Mouse (Mus musculus) thymus, adult 2 months (tissue): ENCODE results near the gene Sptlc2. TPM values are rescaled to one million over a fixed set of nuclear protein-coding genes. Genes with fewer than 3 reads are reported as not detected.
A peak's percentile ranks its signal among the peaks of the same experiment; 100 is the strongest.

Experiments used
- DNase-seq: peaks from one replicate; pipeline ENCODE4 v3.0.0; 2021
- H3K27ac ChIP-seq: fragments of 200-500 bp; 2 replicates; pipeline ENCODE4 v1.5.1; 2012; ENCODE audit warnings: low read length, control low read depth; ENCODE audit not compliant: control insufficient read depth, insufficient read depth
- H3K27me3 ChIP-seq: fragments of 200-500 bp; 2 replicates; pipeline ENCODE4 v1.6.1; 2012; ENCODE audit warnings: mild to moderate bottlenecking, low read length, moderate library complexity, mixed read lengths; ENCODE audit not compliant: control insufficient read depth, insufficient read depth
- H3K36me3 ChIP-seq: fragments of 200-500 bp; 2 replicates; pipeline ENCODE4 v1.6.1; 2012; ENCODE audit warnings: mild to moderate bottlenecking, low read length, moderate library complexity; ENCODE audit not compliant: control insufficient read depth, insufficient read depth
- H3K4me1 ChIP-seq: fragments of 200-500 bp; replicated peaks from 2 replicates; pipeline ENCODE4 v1.6.1; 2012; ENCODE audit warnings: low read length; ENCODE audit not compliant: control insufficient read depth, insufficient read depth
- H3K4me3 ChIP-seq: fragments of 200-500 bp; 2 replicates; pipeline ENCODE4 v1.5.1; 2012; ENCODE audit warnings: mild to moderate bottlenecking, low read length, control low read depth, moderate library complexity; ENCODE audit not compliant: control insufficient read depth, insufficient read depth
- CTCF ChIP-seq: fragments of 200-500 bp; IDR thresholded peaks from 2 replicates; pipeline ENCODE4 v1.5.1; 2012; ENCODE audit warnings: mild to moderate bottlenecking, control low read depth, low read length, moderate library complexity, borderline replicate concordance; ENCODE audit not compliant: control insufficient read depth, poor library complexity, insufficient read depth; ENCODE audit errors: extremely low read depth
- POLR2A ChIP-seq: fragments of 200-500 bp; IDR thresholded peaks from 2 replicates; pipeline ENCODE4 v1.6.1; 2012; ENCODE audit warnings: mild to moderate bottlenecking, low read length, control low read depth, moderate library complexity; ENCODE audit not compliant: control insufficient read depth, poor library complexity, insufficient read depth; ENCODE audit errors: extremely low read depth
- WGBS: fragments of 180-500 bp; shearing (Covaris S2); methylation state at CpG from one replicate; pipeline ENCODE4 v1.1.7; 2018; 5-methylcytosine and 5-hydroxymethylcytosine counted together
- polyA plus RNA-seq: library from polyadenylated mRNA; depleted of rRNA; stranded (reverse); fragments of >200 nt; gene quantifications from 2 replicates; pipeline ENCODE4 v1.2.3, GENCODE M21; 2012

Sptlc2 gene
- polyA plus RNA-seq, 1 experiment, result 10.2 TPM

- Histone ChIP-seq H3K27me3 (no peaks in the 10 kb centered on the region), H3K4me1 (no peaks in the 10 kb centered on the region), H3K4me3 (no peak overlapping the region), H3K27ac (no peak overlapping the region), H3K36me3 (peaks cover 27% of the 10 kb centered on the region)
- 84% methylated on average over 5 of the region's 5 CpGs for WGBS
- TF ChIP-seq CTCF (no peak), POLR2A (no peak)
- no peak for DNase-seq
Measured at GRCm38 (mm10) chr12:87421708-87422507, 33.8 kb upstream of the Sptlc2 start.

DNA sequence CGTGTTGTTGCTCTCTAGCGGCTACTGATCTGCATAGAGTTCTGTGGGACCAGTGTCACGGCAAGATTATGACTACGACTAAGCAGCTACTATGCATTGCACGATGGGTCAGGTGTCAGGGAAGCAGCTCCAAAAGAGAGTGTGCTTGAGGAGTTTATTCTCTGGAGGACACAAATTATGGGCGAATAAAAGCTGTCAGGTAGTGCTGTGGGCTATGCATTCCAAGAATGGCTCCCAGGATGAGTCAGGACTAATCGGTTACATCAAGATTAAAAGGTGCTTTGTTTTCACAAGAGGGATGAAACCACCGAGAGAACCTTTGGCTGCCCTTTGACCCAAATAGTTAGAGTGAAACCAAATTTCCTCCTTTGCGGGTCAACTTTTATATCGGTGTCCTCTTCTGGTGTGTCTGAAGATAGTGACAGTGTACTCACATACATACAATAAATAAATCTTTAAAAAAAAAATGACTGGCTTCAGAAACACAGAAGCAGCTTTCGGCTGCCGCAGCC is 31.9 kb upstream of the Sptlc2 start:
- no peak overlapping the region for H3K4me3 ChIP-seq
- no peaks in the 10 kb centered on the region for H3K4me1 ChIP-seq
- no peak overlapping the region for H3K27ac ChIP-seq
- no peak for DNase-seq
- H3K27me3 ChIP-seq, result no peaks in the 10 kb centered on the region
- TF ChIP-seq CTCF, result no peak
- no peak for TF ChIP-seq POLR2A
- peaks cover 12% of the 10 kb centered on the region for H3K36me3 ChIP-seq
- WGBS, result 80% methylated on average over 12 of the region's 12 CpGs

DNA sequence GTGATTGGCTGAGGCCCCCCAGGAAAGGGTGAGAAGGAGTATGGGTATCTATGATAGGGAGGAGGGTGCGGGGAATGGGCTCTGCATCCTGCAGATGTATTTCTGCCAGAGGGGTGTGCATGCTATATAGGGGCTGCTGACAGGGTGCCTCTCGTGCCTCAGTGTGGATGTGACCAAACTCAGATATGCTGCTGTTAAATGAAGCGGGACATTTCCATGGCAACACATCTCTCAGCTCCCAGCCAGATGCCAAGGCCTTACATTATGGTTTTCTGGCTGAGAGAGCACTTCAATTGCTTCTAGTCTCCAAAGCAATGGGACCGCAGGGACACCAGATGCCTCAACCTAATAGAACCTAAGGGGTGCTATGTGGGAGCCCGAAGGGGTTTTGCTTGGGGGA is 30.8 kb upstream of the Sptlc2 start:
- Histone ChIP-seq H3K27ac (no peak overlapping the region), H3K4me1 (no peaks in the 10 kb centered on the region), H3K36me3 (peaks cover 5% of the 10 kb centered on the region), H3K27me3 (no peaks in the 10 kb centered on the region), H3K4me3 (no peak overlapping the region)
- 83% methylated on average over 5 of the region's 5 CpGs for WGBS
- DNase-seq, result no peak
- no peak for TF ChIP-seq POLR2A
- no peak for TF ChIP-seq CTCF

GRCm38 (mm10) chr12:87416690-87417089 is 28.5 kb upstream of the Sptlc2 start:
- peak; percentile 52 for DNase-seq
- 34% methylated on average over 7 of the region's 7 CpGs for WGBS
- no peak overlapping the region for H3K4me3 ChIP-seq
- no peaks in the 10 kb centered on the region for H3K4me1 ChIP-seq
- H3K27ac ChIP-seq, result no peak overlapping the region
- no peaks in the 10 kb centered on the region for H3K27me3 ChIP-seq
- H3K36me3 ChIP-seq, result no peaks in the 10 kb centered on the region
- TF ChIP-seq CTCF, result no peak; the same call in 1 of the 2 replicates
- no peak for TF ChIP-seq POLR2A

DNA sequence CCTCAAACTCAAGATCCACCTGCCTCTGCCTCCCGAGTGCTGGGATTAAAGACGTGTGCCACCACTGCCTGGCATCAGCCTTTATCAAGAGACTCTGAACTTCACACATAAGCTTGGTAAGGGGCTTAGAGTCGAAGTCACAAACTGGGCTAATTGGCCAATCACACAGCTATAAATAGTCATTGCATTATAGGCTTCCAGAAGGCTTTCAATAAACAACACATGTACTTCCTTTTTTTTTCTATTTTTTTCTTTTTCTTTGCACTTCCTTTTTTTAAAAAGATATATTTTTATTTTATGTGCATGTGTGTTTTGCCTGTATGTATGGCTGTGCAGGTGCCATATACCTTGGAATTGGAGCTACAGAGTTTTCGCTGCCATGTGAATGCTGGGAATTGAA is 27.2 kb upstream of the Sptlc2 start:
- no peak overlapping the region for H3K27ac ChIP-seq
- H3K36me3 ChIP-seq, result no peaks in the 10 kb centered on the region
- no peak for DNase-seq
- no peak overlapping the region for H3K4me3 ChIP-seq
- peaks cover 4% of the 10 kb centered on the region for H3K4me1 ChIP-seq
- no peaks in the 10 kb centered on the region for H3K27me3 ChIP-seq
- 44% methylated on average over 4 of the region's 4 CpGs for WGBS
- TF ChIP-seq CTCF, result no peak

DNA sequence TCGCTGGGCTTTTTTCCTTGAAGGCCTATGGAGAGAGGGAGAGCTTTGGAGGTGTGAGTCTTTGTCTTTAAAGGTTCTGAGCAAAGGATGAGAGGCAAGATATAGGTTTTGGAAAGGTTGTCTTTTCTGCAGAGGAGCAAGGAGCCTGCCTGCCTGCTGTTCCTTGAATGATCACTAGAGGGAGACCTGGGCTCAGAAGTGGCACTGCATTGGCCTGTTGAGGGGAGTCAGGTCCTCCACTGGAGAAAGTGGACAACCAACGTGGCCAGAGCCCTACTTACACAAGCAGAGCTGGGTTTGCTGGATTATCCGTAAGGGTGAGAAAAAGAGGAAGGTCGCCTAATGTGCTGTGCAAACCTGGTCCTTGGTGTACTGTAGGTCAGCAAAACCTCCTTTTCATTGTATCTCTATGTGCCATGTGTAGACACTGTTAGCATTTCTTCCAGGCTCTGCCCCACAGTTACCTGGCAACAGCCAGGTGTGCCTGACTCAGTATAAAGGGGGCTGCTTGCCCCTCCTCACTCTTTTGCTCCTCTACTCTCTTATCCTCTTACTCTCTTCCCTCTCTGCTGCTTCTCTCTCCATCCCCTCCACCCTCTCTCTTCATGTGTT is 25.1 kb upstream of the Sptlc2 start:
- TF ChIP-seq POLR2A (no peak), CTCF (peak; percentile 66; the same call in 1 of the 2 replicates)
- Histone ChIP-seq H3K4me3 (no peak overlapping the region), H3K27ac (no peak overlapping the region), H3K27me3 (no peaks in the 10 kb centered on the region), H3K4me1 (peaks cover 4% of the 10 kb centered on the region), H3K36me3 (no peaks in the 10 kb centered on the region)
- DNase-seq, result peak; percentile 65
- 17% methylated on average over 4 of the region's 4 CpGs for WGBS

DNA sequence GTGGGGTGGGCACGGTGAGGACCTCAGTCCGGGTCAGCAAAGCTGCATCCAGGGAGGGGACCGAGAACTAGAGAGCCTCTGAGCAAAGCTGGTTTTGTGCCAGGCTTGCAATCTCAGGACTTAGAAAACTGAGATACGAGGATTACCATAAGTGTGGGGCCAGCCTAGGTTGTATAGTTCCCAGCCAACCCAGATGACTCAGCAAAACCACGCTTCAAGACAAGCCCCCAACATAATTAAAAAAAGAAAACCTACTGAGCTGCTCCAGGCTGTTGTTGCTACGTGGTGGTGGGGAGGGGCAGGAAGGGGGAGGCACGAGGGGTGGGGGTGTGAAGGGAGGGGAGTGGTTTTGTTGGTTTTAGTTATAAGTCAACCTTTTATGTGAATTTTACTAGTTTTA is 22.8 kb upstream of the Sptlc2 start:
- Histone ChIP-seq H3K36me3 (no peaks in the 10 kb centered on the region), H3K4me1 (peaks cover 8% of the 10 kb centered on the region), H3K4me3 (no peak overlapping the region), H3K27me3 (no peaks in the 10 kb centered on the region; the same call in 1 of the 2 replicates), H3K27ac (no peak overlapping the region)
- DNase-seq, result no peak
- WGBS, result 10% methylated on average over 7 of the region's 7 CpGs
- TF ChIP-seq CTCF, result no peak
- TF ChIP-seq POLR2A, result no peak
